Mouse (Mus musculus): ENCODE data around the gene Gm10277.

GRCm38 (mm10) chr11:77792566-77792909 lies 5.0 kb upstream of the Gm10277 start:
- no peak for TF ChIP-seq POLR2A (IDR thresholded peaks at IDR 0.05; ENCODE audit: control insufficient read depth, extremely low read depth, insufficient read depth, low read length, poor library complexity)
- TF ChIP-seq CTCF (IDR thresholded peaks at IDR 0.05; ENCODE audit: borderline replicate concordance, control insufficient read depth, extremely low read depth, insufficient read depth, low read length, poor library complexity) = no peak

Measured in thymus, adult 2 months (tissue).